Mouse (Mus musculus): ENCODE measurements around the gene Ccdc87. TPM values are rescaled to one million over a fixed set of nuclear protein-coding genes. Genes with fewer than 3 reads are reported as not detected.
"Not testable (repeated sequence)": the region's sequence is repeated elsewhere in the genome, so short reads cannot be mapped to it uniquely, and the experiment has no call there.

The Ccdc87 gene
- 0.19 TPM in 2 replicates for total RNA-seq (2021)
- long read RNA-seq, experiment 1: 0 reads
- long read RNA-seq, experiment 2: 0 reads

- DNase-seq: peak; percentile 99
These were observed at the start of gene Ccdc87, which contains the start of gene Ccs for GRCm38 (mm10) chr19:4839149-4839548. TSS of gene Ccdc87 (plus strand) at chr19:4839366. TSS of gene Ccs (minus strand) at chr19:4839332.

- no peak for DNase-seq
These were observed 45.8 kb upstream of the Ccdc87 start for GRCm38 (mm10) chr19:4793281-4793830.

GRCm38 (mm10) chr19:4793831-4794422, 45.2 kb upstream of the Ccdc87 start, which contains the start of gene Rbm4:
TSS of gene Rbm4 (minus strand) at chr19:4793901.
- peak; percentile 98 for DNase-seq

GRCm38 (mm10) chr19:4795929-4796328, 43.2 kb upstream of the Ccdc87 start:
- DNase-seq: no peak

GRCm38 (mm10) chr19:4797846-4798245, 41.3 kb upstream of the Ccdc87 start:
- no peak for DNase-seq

- DNase-seq: no peak
These were observed 40.1 kb upstream of the Ccdc87 start for GRCm38 (mm10) chr19:4799083-4799482.

GRCm38 (mm10) chr19:4802691-4803091, 36.5 kb upstream of the Ccdc87 start:
- no peak for DNase-seq

GRCm38 (mm10) chr19:4803283-4803682, 35.9 kb upstream of the Ccdc87 start:
- no peak for DNase-seq

GRCm38 (mm10) chr19:4810309-4810708, 28.9 kb upstream of the Ccdc87 start:
- no peak for DNase-seq

- DNase-seq: peak; percentile 86
These were observed 28.5 kb upstream of the Ccdc87 start for GRCm38 (mm10) chr19:4810746-4811062.

GRCm38 (mm10) chr19:4811063-4811908, 27.9 kb upstream of the Ccdc87 start, which contains the start of the genes Gm21992 and Rbm14:
TSS of gene Gm21992 (minus strand) at chr19:4811612.
TSS of gene Rbm14 (minus strand) at chr19:4811634.
- DNase-seq: peak; percentile 99

GRCm38 (mm10) chr19:4811909-4812242, 27.3 kb upstream of the Ccdc87 start:
- no peak for DNase-seq

GRCm38 (mm10) chr19:4812334-4812949, 26.7 kb upstream of the Ccdc87 start:
- not testable (repeated sequence) for DNase-seq

GRCm38 (mm10) chr19:4813015-4813414, 26.2 kb upstream of the Ccdc87 start:
- DNase-seq: peak; percentile 53

- no peak for DNase-seq
These were observed 21.9 kb upstream of the Ccdc87 start for GRCm38 (mm10) chr19:4817182-4817835.

- peak; percentile 83 for DNase-seq
These were observed 18.4 kb upstream of the Ccdc87 start for GRCm38 (mm10) chr19:4820678-4821303.

GRCm38 (mm10) chr19:4828444-4829114, 10.6 kb upstream of the Ccdc87 start:
- no peak for DNase-seq

GRCm38 (mm10) chr19:4829156-4829555, 10.0 kb upstream of the Ccdc87 start:
- DNase-seq: peak; percentile 85

GRCm38 (mm10) chr19:4833977-4834376, 5.2 kb upstream of the Ccdc87 start:
- DNase-seq: peak; percentile 62

- peak; percentile 37 for DNase-seq
These were observed 3.1 kb upstream of the Ccdc87 start for GRCm38 (mm10) chr19:4836096-4836495.

GRCm38 (mm10) chr19:4837049-4837448, 2.1 kb upstream of the Ccdc87 start:
- DNase-seq: no peak
